Mouse (Mus musculus) CD4-positive, CD25-positive, alpha-beta regulatory T cell, adult 4 months (primary cell): Measurements from ENCODE around the gene Tmem205. TPM values are rescaled to one million over a fixed set of nuclear protein-coding genes. Genes with fewer than 3 reads are reported as not detected.

Experiments used
- ATAC-seq: one replicate; pipeline ENCODE4 v1.8.0; 2017
- polyA plus RNA-seq, 2 experiments: library from polyadenylated mRNA; unstranded; fragments of 100-300 nt; shearing (Covaris generic); gene quantifications; one replicate each; pipeline ENCODE4 v1.2.1; 2017

Tmem205 gene
- polyA plus RNA-seq, 2 experiments from 2014 or later: 8.0 to 8.7 TPM

GRCm38 (mm10) chr9:21916851-21917492 lies 10.4 kb downstream of the Tmem205 start:
- ATAC-seq: no peak

DNA sequence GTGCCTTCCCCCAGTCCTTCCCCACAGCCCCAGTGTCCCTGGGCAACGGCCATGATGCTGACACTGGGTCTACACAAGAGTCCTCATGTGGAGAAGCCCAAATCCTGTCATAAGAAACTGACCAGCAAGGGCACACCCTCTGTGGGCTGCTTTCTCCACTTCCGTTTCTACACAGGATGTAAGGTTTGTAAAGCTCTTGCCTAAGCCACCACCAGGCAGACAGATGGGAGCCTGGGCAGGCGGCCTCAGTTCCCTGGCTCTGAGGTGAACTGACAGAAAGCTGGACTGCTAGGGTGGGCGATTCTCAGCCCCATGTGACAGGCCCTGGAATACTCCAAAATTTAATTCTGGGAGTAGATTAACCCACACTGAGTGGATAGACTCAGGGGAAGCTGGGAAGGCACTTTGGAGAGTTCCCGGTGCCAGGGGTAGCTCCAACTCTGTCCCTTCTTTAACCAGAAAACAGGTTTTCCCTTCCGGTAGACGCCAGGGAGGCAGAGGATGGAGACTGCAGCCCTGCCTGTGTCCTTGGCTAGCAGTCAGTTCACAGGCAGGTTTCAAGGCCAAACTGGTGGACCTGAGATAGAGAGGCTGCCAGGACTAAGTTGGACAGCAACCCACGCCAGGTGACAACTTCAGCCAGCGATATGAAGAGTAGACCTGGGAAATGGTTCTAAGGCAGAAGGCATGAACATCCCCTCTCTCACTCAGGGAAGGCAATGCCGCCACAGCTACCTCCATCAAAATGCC lies 17.7 kb downstream of the Tmem205 start:
- ATAC-seq: no peak

DNA sequence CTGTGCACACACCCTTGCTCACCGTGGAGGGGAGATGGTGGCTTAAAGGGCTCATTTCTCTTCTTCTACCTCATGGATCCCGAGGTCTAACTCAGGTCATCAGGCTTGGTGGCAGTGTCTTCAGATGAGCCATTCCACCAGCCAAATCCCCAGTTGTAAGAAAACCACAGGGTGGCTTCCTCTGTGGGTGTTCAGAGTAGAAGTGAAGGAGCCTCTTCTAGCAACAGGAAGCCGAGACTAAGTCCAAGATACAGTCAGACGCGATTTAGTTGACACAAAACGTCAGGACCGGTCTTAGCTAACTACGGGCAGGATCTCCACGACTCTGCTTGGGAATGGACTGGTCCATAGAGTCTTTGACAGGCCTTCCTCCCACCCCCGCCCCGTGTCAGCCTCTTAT lies 19.1 kb downstream of the Tmem205 start:
- ATAC-seq: no peak

- no peak for ATAC-seq
Observed at GRCm38 (mm10) chr9:21904031-21904430, 23.3 kb downstream of the Tmem205 start.

GRCm38 (mm10) chr9:21901223-21901820 lies 26.0 kb downstream of the Tmem205 start:
- peak; percentile 99 for ATAC-seq

DNA sequence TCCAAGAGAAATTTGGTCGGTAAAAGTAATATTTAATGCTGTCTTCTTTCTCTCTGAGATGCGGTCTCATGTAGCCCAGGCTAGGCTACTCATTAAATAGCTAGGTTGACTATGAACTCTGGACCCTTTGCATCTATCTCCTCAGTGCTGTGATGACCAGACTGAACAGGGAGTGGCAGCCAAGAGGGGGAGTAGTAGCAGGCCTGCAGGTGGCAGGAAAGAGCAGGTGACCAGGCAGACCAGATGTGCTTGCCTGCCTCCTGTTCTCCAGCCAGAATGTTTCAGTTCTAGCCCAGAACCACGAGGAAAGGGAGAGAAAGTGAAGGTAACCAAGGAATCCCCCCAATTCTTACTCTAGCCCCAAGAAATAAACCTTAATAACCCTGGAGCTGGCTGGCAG lies 38.1 kb downstream of the Tmem205 start:
- no peak for ATAC-seq

DNA sequence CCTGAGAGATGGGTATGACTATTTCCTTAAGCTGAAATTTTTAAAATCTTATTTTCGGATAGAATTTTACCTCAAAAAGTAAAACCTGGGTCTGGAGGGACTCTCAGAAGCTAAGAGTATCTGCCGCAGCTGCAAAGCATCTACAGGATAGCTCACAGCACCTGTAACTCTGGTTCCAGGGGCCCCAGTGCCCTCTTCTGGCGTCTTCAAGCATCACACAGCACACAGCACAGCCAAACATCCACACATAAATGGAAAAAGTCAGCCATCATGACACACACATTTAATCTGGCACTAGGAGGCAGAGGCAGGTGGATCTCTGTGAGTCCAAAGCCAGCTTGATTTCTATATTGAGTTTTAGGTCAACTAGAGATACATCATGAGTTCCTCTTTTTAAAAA lies 50.8 kb downstream of the Tmem205 start:
- no peak for ATAC-seq

DNA sequence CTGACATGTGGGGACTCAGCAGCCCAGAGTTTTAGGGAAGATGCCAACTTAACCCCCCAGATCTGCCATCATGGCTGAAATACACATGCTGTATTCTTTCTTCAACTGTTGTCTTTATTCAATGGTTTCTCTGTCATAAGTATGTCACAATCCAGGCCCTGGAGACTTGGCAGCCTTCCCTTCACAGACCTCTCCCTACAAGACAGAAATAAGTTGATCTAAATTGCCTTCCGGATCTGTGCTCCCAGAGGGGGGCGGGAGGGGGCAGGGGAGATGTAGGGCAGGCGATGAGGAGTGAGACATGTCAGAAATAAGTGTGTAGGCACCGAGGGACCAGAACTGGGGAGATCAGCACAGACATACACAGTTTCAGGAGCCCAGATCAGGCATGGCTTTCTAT lies 55.2 kb downstream of the Tmem205 start:
- ATAC-seq: no peak

Other genes with a start within 250 kb of the Tmem205 start
- gene Ldlr, start 204.1 kb downstream of the Tmem205 start, polyA plus RNA-seq: 10 to 100 TPM; 17.9 to 42.0 TPM
- 10 to 100 TPM in 1 of 2 experiments, 1 to 10 TPM in 1; 6.5 to 13.5 TPM for gene Spc24, start 167.3 kb downstream of the Tmem205 start, polyA plus RNA-seq
- not detected for gene Kank2, start 128.8 kb downstream of the Tmem205 start, polyA plus RNA-seq
- not detected for gene Angptl8, start 92.0 kb downstream of the Tmem205 start, polyA plus RNA-seq
- gene Dock6, start 74.9 kb downstream of the Tmem205 start, polyA plus RNA-seq: 1 to 10 TPM in 1 of 2 experiments, under 1 TPM in 1; 0.61 to 1.4 TPM
- 10 to 100 TPM in 1 of 2 experiments, 1 to 10 TPM in 1; 8.4 to 11.3 TPM for gene Rab3d, start 9.4 kb downstream of the Tmem205 start, polyA plus RNA-seq
- gene Ccdc159, start 85 bp downstream of the Tmem205 start, polyA plus RNA-seq: under 1 TPM in 1 of 2 experiments, not detected in 1; 0.94 TPM
- gene Plppr2, start 9.5 kb upstream of the Tmem205 start, polyA plus RNA-seq: under 1 TPM; 0.28 to 0.90 TPM
- gene Swsap1, start 28.2 kb upstream of the Tmem205 start, polyA plus RNA-seq: 10 to 100 TPM in 1 of 2 experiments, 1 to 10 TPM in 1; 3.2 to 13.5 TPM
- not detected for gene Epor, start 36.0 kb upstream of the Tmem205 start, polyA plus RNA-seq
- not detected for gene Rgl3, start 61.9 kb upstream of the Tmem205 start, polyA plus RNA-seq
- gene Ccdc151, start 75.1 kb upstream of the Tmem205 start, polyA plus RNA-seq: not detected
- 10 to 100 TPM; 31.5 to 37.6 TPM for gene Prkcsh, start 75.2 kb upstream of the Tmem205 start, polyA plus RNA-seq
- gene Elavl3, start 124.5 kb upstream of the Tmem205 start, polyA plus RNA-seq: under 1 TPM in 1 of 2 experiments, not detected in 1; 0.07 TPM
- not detected for gene Gm49318, start 143.7 kb upstream of the Tmem205 start, polyA plus RNA-seq
- gene Zfp653, start 143.8 kb upstream of the Tmem205 start, polyA plus RNA-seq: 1 to 10 TPM; 4.7 to 7.3 TPM
- gene Ecsit, start 157.9 kb upstream of the Tmem205 start, polyA plus RNA-seq: 10 to 100 TPM; 35.8 to 55.9 TPM
- under 1 TPM in 1 of 2 experiments, not detected in 1; 0.22 TPM for gene Cnn1, start 171.7 kb upstream of the Tmem205 start, polyA plus RNA-seq
- gene Elof1, start 189.6 kb upstream of the Tmem205 start, polyA plus RNA-seq: 10 to 100 TPM; 76.4 to 95.1 TPM
- gene Acp5, start 208.2 kb upstream of the Tmem205 start, polyA plus RNA-seq: 100 to 1,000 TPM; 221 to 282 TPM
- 10 to 100 TPM; 45.4 to 48.7 TPM for gene Pigyl, start 229.3 kb upstream of the Tmem205 start, polyA plus RNA-seq